Mouse (Mus musculus) ovary, adult 2 months (tissue): ENCODE measurements around the gene Nap1l2. TPM values are rescaled to one million over a fixed set of nuclear protein-coding genes. Genes with fewer than 3 reads are reported as not detected.

ENCODE experiments used
- polyA plus RNA-seq: library from polyadenylated mRNA; depleted of rRNA; stranded (reverse); fragments of >200 nt; gene quantifications from 2 replicates; pipeline ENCODE4 v1.2.3, GENCODE M21; 2012; rRNA removed

Nap1l2 gene
- 1.4 and 6.0 TPM in 2 replicates for polyA plus RNA-seq

DNA sequence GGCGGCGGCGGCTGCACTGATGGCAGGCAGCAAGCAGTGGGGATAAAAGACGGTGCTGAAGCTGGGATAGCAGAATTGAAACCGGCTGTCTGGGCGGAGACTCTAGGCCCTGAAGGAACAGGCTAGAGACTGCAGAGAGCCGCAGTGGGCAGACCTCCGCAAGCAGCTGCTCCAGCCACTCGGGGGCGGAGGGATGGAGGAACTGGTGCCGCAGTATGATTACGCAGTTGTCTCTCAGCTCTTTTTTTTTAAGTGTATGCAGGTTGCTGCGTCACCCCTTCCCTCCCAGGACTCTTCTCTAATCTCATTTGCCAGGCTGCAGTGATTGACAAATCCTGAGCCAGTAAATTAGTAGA, at the start of gene Nap1l2:
TSS of gene Nap1l2 (minus strand) at position 210 of the 356 bp plus-strand sequence.

Other genes with a start within 250 kb of the Nap1l2 start
- gene Cdx4, start 134.8 kb upstream of the Nap1l2 start, polyA plus RNA-seq, result not detected in 2 replicates
- gene Chic1, start 169.8 kb upstream of the Nap1l2 start, polyA plus RNA-seq, result 0.36 and 0.40 TPM in 2 replicates
- 0.50 TPM in 1 of 2 replicates, not detected in the other for gene Tsx, start 227.8 kb upstream of the Nap1l2 start, polyA plus RNA-seq
- not detected in 2 replicates for gene Gm26992, start 235.4 kb upstream of the Nap1l2 start, polyA plus RNA-seq